Mouse (Mus musculus) hindbrain, embryonic 16.5 days (tissue): Measurements from ENCODE around the gene Ldhal6b. TPM values are rescaled to one million over a fixed set of nuclear protein-coding genes. Genes with fewer than 3 reads are reported as not detected.

Experiments
- ATAC-seq: fragments of 200-750 bp; cut with Nextera tagmentation; 2 replicates; pipeline ENCODE4 v1.8.0; 2017; ENCODE audit warnings: moderate TSS enrichment, moderate library complexity
- H3K27ac ChIP-seq: fragments of 300-500 bp; sonication (generic); 2 replicates; pipeline ENCODE4 v1.5.1; 2014; ENCODE audit warnings: low read depth, mild to moderate bottlenecking, control low read depth, low read length, moderate library complexity
- H3K27me3 ChIP-seq: fragments of 300-500 bp; sonication (generic); replicated peaks from 2 replicates; pipeline ENCODE4 v1.6.1; 2014; ENCODE audit warnings: low read length; ENCODE audit not compliant: control insufficient read depth, insufficient read depth
- H3K36me3 ChIP-seq: fragments of 300-500 bp; sonication (generic); 2 replicates; pipeline ENCODE4 v1.6.1; 2014; ENCODE audit warnings: mild to moderate bottlenecking, low read length, moderate library complexity, mixed read lengths; ENCODE audit not compliant: control insufficient read depth, insufficient read depth
- H3K4me1 ChIP-seq: fragments of 300-500 bp; sonication (generic); 2 replicates; pipeline ENCODE4 v1.6.1; 2014; ENCODE audit warnings: low read depth, low read length; ENCODE audit not compliant: control insufficient read depth, insufficient read depth
- H3K4me2 ChIP-seq: fragments of 300-500 bp; sonication (generic); 2 replicates; pipeline ENCODE4 v1.6.1; 2014; ENCODE audit warnings: mild to moderate bottlenecking, low read length, control low read depth, moderate library complexity
- H3K4me3 ChIP-seq: fragments of 300-500 bp; sonication (generic); 2 replicates; pipeline ENCODE4 v1.5.1; 2014; ENCODE audit warnings: mild to moderate bottlenecking, low read length, control low read depth, moderate library complexity
- H3K9ac ChIP-seq: fragments of 300-500 bp; sonication (generic); 2 replicates; pipeline ENCODE4 v1.6.1; 2014; ENCODE audit warnings: low read depth, mild to moderate bottlenecking, control low read depth, low read length, moderate library complexity
- H3K9me3 ChIP-seq: fragments of 300-500 bp; sonication (generic); 2 replicates; pipeline ENCODE4 v1.6.1; 2014; ENCODE audit warnings: mild to moderate bottlenecking, low read length, moderate library complexity; ENCODE audit not compliant: control insufficient read depth
- WGBS: fragments of 180-500 bp; shearing (Covaris S2); extraction: QIAGEN DNeasy Blood & Tissue Kit; methylation state at CpG from one replicate; pipeline ENCODE4 v1.1.7; 2014; 5-methylcytosine and 5-hydroxymethylcytosine counted together
- polyA plus RNA-seq: library from polyadenylated mRNA; unstranded; fragments of >200 nt; fragmentation: Nextera tagmentation; extraction: Ambion mirVana; gene quantifications from 2 replicates; pipeline ENCODE4 v1.2.1, GENCODE M21; 2015

The Ldhal6b gene
- polyA plus RNA-seq, 1 experiment from 2014 or later: not detected

DNA sequence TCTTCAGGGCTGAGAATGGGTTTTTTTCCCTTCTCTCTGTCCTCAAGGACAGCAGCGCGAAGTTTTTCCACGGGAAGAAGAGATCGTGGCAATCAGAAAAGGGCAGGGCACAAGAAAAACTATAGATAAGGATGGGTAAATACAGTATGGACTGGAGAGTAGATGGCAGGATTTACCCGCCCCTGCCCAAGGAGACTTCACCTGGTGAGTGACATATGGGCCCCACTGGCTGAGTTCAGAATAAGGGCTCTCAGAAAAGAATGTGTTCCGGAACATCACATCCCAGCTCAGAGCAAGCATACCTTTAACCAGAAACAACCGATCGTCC lies 21.2 kb upstream of the Ldhal6b start:
- peak; percentile 59; the same call in 1 of the 2 replicates for ATAC-seq
- H3K4me3 ChIP-seq: peak overlapping the region; percentile 67
- WGBS: 0% methylated on average over 8 of the region's 8 CpGs

DNA sequence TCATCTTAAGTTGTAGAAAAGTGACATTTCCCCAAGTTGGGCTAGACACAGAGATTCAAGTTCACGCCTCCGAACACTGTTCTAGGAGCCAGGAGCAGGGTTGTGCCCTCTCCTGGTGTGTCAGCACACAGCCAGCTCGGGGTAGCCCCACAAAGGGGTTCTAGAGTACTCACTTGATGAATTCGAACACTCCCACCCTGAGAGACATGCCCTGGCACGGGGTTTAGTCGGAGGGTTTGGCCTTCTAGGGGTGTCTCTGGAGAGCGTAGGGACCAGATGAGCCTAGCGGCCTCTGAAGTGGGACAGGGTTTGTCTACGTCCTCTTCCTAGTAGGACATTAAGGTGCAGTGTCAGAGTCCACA lies 11.2 kb upstream of the Ldhal6b start:
- Histone ChIP-seq H3K4me2 (no peak overlapping the region), H3K27me3 (no peaks in the 10 kb centered on the region), H3K4me1 (no peaks in the 10 kb centered on the region), H3K9ac (peak overlapping the region; percentile 55), H3K9me3 (no peaks in the 10 kb centered on the region), H3K36me3 (peaks cover 8% of the 10 kb centered on the region), H3K4me3 (no peak overlapping the region), H3K27ac (peak overlapping the region; percentile 69)
- 70% methylated on average over 9 of the region's 9 CpGs for WGBS
- peak; percentile 76 for ATAC-seq

More for the DNA sequence above, 21.2 kb upstream of the Ldhal6b start:
- H3K4me1 ChIP-seq: peaks cover 19% of the 10 kb centered on the region
- H3K27ac ChIP-seq: peak overlapping the region; percentile 30; the same call in 1 of the 2 replicates
- no peaks in the 10 kb centered on the region; the same call in 1 of the 2 replicates for H3K36me3 ChIP-seq
- H3K27me3 ChIP-seq: no peaks in the 10 kb centered on the region
- peak overlapping the region; percentile 72 for H3K9ac ChIP-seq
- peak overlapping the region; percentile 92 for H3K4me2 ChIP-seq
- no peaks in the 10 kb centered on the region for H3K9me3 ChIP-seq

DNA sequence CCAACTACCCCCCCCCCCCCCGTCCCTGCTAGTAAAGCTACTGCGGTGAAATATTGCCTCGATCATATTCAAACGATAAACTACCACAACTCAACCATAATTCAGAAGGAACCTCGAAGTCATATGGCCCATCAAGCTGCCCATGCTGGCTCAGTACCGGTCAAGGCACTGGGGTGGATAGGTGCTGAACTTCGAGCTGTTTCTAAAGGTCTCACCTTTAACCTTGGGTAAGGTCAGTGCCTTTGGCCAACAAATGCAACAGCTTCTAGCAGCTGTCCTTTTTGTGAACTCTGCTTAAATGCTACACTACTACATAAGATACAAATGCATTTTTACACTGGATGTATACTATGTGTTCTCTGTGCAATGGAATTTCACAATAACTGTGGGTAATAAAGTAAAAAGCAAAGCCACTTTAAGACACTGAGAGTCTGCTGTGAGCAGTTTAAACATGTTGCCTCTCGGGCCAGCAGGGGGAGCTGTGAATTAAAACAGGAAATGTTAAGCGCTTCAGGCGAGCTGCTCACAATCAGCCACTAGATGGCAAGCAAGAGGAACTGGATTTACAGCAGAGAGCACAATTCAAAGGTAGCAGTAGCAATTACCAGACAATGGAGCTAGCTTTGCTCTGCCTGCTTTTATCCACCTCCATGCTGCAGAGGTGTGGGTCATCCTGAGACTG lies 10.7 kb upstream of the Ldhal6b start:
- peak; percentile 84 for ATAC-seq
- H3K9ac ChIP-seq: peak overlapping the region; percentile 55
- H3K27ac ChIP-seq: peak overlapping the region; percentile 69

DNA sequence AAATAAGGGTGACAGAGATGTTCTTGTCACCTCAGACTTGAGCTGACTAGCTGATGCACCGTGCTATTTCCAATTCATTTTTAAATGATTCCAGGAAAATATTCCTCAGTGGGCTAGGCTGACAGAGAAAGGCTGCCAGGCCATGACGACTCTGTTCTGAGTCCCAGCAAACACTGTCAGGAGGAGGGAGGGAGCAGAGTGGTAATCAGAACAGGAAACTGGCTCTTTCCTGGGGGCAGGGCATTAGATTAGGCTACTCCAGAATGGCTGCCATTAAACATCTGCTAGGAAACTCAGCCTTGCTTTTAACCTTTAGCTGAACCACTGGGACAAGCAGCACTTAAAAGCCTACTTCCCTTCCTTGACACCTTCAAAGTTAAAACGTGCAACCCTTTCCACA lies 6.6 kb upstream of the Ldhal6b start:
- Histone ChIP-seq H3K4me1 (no peaks in the 10 kb centered on the region), H3K27me3 (no peaks in the 10 kb centered on the region), H3K4me3 (no peak overlapping the region), H3K27ac (no peak overlapping the region), H3K4me2 (no peak overlapping the region), H3K9ac (no peak overlapping the region), H3K36me3 (no peaks in the 10 kb centered on the region), H3K9me3 (no peaks in the 10 kb centered on the region)
- 65% methylated on average over 3 of the region's 3 CpGs for WGBS
- ATAC-seq: no peak

More for the DNA sequence above, 10.7 kb upstream of the Ldhal6b start:
- WGBS: 56% methylated on average over 10 of the region's 10 CpGs
- Histone ChIP-seq H3K27me3 (no peaks in the 10 kb centered on the region), H3K4me1 (no peaks in the 10 kb centered on the region), H3K36me3 (peaks cover 8% of the 10 kb centered on the region), H3K9me3 (no peaks in the 10 kb centered on the region), H3K4me2 (no peak overlapping the region), H3K4me3 (no peak overlapping the region)

DNA sequence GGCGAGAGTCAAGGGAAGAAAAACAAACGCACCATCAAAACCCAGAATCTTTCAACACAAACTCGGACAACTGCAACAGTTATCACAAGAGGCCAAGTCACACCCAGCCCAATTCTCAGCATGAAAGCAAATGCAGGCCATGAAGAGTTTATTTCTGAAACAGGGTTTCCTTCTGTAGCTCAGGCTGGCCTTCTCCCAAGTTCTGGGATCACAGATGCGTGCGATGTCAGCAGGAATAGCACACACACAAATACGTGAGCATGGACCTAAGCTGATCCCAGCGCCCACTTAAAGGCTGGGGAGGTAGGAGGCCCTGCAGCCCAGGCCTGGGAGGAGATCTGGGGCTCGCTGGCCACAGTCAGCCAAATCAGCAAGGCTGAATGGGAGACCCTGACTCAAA lies 5.6 kb upstream of the Ldhal6b start:
- 88% methylated on average over 8 of the region's 8 CpGs for WGBS
- H3K9me3 ChIP-seq: no peaks in the 10 kb centered on the region
- H3K4me2 ChIP-seq: no peak overlapping the region
- no peak overlapping the region for H3K4me3 ChIP-seq
- no peaks in the 10 kb centered on the region for H3K4me1 ChIP-seq
- H3K36me3 ChIP-seq: no peaks in the 10 kb centered on the region
- no peak overlapping the region for H3K27ac ChIP-seq
- ATAC-seq: no peak
- H3K27me3 ChIP-seq: no peaks in the 10 kb centered on the region
- no peak overlapping the region for H3K9ac ChIP-seq

DNA sequence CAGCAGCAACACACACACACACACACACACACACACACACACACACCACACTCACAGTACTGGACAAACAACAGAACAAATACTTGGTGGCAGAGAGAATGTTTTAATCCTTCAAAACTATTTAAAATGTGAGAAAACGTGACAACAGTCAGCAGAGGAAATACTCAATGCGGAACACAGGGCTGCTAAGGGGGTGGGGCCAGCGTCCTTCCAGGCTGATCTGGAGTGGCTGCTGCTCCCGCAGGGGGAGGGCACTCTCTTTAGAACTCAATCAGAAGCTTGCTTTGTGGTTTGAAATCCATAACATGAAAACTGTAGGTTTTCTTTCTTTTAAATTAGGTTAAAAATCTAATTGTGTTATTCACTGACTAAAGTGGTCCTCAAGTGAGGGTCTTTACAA lies 3.3 kb upstream of the Ldhal6b start:
- Histone ChIP-seq H3K9ac (no peak overlapping the region), H3K4me3 (no peak overlapping the region), H3K4me2 (no peak overlapping the region), H3K9me3 (no peaks in the 10 kb centered on the region), H3K27ac (no peak overlapping the region), H3K36me3 (peaks cover 7% of the 10 kb centered on the region; the same call in 1 of the 2 replicates), H3K27me3 (no peaks in the 10 kb centered on the region), H3K4me1 (no peaks in the 10 kb centered on the region)
- ATAC-seq: no peak
- 55% methylated on average over 4 of the region's 4 CpGs for WGBS

DNA sequence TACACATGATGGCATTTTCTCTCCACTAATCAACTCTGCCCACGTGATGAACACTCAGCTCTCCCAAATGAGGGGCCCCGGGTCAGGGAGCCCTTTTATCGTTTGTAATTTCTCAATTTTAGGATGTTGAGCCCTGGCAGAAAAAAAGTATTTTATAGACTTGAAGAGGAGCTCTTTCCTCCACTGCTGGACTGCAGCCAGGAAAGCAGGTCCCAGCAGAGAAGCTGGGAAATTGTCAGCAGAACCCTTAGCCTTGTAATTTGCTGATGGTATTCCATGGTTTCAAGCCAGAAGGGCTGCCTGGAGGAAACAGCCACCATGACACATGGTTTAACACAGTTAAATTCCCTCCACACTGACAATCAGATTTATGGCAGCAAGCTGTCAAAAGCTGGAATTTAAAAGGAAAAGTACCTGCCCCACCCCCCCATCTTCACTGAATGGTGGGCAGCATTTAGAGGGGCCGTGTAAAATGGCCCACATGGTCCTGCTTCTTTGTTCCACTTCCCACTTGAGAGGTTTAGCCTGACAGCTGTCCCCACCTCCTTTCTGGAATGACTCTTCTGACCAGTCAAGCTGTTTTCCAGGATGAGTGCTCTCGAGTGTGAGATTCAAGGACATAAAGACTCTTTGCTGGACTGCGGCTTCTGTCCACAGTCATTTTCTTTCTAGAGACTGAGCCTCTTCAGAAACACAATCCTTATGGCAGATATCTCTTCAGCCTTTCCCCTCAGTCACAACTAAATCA lies 1.4 kb upstream of the Ldhal6b start:
- H3K27me3 ChIP-seq: no peaks in the 10 kb centered on the region
- H3K9ac ChIP-seq: no peak overlapping the region
- no peaks in the 10 kb centered on the region for H3K9me3 ChIP-seq
- no peak for ATAC-seq
- peaks cover 7% of the 10 kb centered on the region; the same call in 1 of the 2 replicates for H3K36me3 ChIP-seq
- no peak overlapping the region for H3K4me2 ChIP-seq
- no peak overlapping the region for H3K27ac ChIP-seq
- H3K4me3 ChIP-seq: no peak overlapping the region
- WGBS: 70% methylated on average over 6 of the region's 6 CpGs
- H3K4me1 ChIP-seq: no peaks in the 10 kb centered on the region

DNA sequence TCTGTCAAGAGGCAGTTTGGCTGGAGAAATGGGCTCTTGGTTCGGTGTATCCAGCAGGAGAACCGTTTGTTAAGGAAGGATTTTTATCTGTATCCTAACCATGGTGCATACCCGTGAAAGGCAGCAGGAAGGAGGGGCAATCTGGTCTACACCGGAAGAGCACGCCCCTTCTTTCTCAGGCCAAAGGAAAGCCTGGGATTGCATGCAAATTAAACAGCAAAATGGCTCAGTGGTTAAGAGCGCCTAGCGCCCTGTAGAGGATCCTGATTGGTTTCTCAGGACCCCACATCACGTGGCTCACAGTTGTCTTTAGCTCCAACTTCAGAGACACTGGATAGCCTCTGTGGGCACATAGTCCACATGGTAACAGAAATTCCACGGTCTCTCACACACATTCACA lies 489 bp upstream of the Ldhal6b start:
- WGBS: 86% methylated on average over 9 of the region's 9 CpGs
- H3K4me1 ChIP-seq: no peaks in the 10 kb centered on the region
- no peak for ATAC-seq
- H3K27me3 ChIP-seq: no peaks in the 10 kb centered on the region
- no peak overlapping the region for H3K4me3 ChIP-seq
- H3K4me2 ChIP-seq: no peak overlapping the region
- H3K36me3 ChIP-seq: peaks cover 7% of the 10 kb centered on the region; the same call in 1 of the 2 replicates
- H3K27ac ChIP-seq: no peak overlapping the region
- H3K9me3 ChIP-seq: no peaks in the 10 kb centered on the region
- H3K9ac ChIP-seq: no peak overlapping the region

DNA sequence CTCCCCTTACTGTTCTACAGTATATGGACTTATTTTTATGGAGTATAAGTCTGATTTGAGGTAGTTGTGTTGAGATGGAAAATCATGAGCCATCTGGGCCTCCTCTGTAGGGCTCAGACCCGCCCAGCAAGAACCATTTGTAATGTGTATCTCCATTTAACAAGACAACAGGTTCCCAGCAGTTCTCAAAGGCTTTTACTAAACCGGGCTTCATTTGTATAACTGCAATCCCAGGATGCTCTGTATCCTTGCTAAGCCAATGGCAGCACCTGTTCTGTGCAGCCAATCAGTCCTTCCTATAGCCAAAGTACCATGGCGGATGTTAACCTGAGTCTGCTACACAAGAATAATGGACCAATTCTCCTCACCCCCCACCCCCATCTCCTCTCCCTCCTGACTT lies 2.0 kb downstream of the Ldhal6b start:
- Histone ChIP-seq H3K4me2 (no peak overlapping the region), H3K4me1 (no peaks in the 10 kb centered on the region), H3K27me3 (no peaks in the 10 kb centered on the region), H3K36me3 (peaks cover 7% of the 10 kb centered on the region; the same call in 1 of the 2 replicates), H3K4me3 (no peak overlapping the region), H3K9ac (no peak overlapping the region), H3K27ac (no peak overlapping the region), H3K9me3 (no peaks in the 10 kb centered on the region)
- ATAC-seq: no peak
- 89% methylated on average over 3 of the region's 3 CpGs for WGBS
